Mouse (Mus musculus) forebrain, embryonic 16.5 days (tissue): ENCODE results near the gene Lgi4. TPM values are rescaled to one million over a fixed set of nuclear protein-coding genes. Genes with fewer than 3 reads are reported as not detected.

ENCODE experiments used
- ATAC-seq: fragments of 200-750 bp; cut with Nextera tagmentation; 2 replicates; pipeline ENCODE4 v1.8.0; 2017; ENCODE audit warnings: mild to moderate bottlenecking, moderate library complexity
- H3K27ac ChIP-seq: fragments of 300-500 bp; sonication (generic); 2 replicates; pipeline ENCODE4 v1.5.1; 2014; ENCODE audit warnings: low read length, control low read depth
- H3K27me3 ChIP-seq: fragments of 300-500 bp; sonication (generic); replicated peaks from 2 replicates; pipeline ENCODE4 v1.6.1; 2014; ENCODE audit warnings: low read length; ENCODE audit not compliant: control insufficient read depth, insufficient read depth
- H3K36me3 ChIP-seq: fragments of 300-500 bp; sonication (generic); 2 replicates; pipeline ENCODE4 v1.6.1; 2014; ENCODE audit not compliant: control insufficient read depth, insufficient read depth
- H3K4me1 ChIP-seq: fragments of 300-500 bp; sonication (generic); replicated peaks from 2 replicates; pipeline ENCODE4 v1.6.1; 2014; ENCODE audit warnings: low read length; ENCODE audit not compliant: control insufficient read depth, insufficient read depth
- H3K4me2 ChIP-seq: fragments of 300-500 bp; sonication (generic); 2 replicates; pipeline ENCODE4 v1.6.1; 2014; ENCODE audit warnings: mild to moderate bottlenecking, low read length, control low read depth
- H3K4me3 ChIP-seq: fragments of 300-500 bp; sonication (generic); replicated peaks from 2 replicates; pipeline ENCODE4 v1.5.1; 2014; ENCODE audit warnings: mild to moderate bottlenecking, low read length, control low read depth
- H3K9ac ChIP-seq: fragments of 300-500 bp; sonication (generic); replicated peaks from 2 replicates; pipeline ENCODE4 v1.6.1; 2014; ENCODE audit warnings: low read depth, low read length, control low read depth
- H3K9me3 ChIP-seq: fragments of 300-500 bp; sonication (generic); 2 replicates; pipeline ENCODE4 v1.6.1; 2016; ENCODE audit warnings: low read length; ENCODE audit not compliant: control insufficient read depth
- WGBS: fragments of 180-500 bp; shearing (Covaris S2); extraction: QIAGEN DNeasy Blood & Tissue Kit; methylation state at CpG from one replicate; pipeline ENCODE4 v1.1.7; 2014; 5-methylcytosine and 5-hydroxymethylcytosine counted together
- polyA plus RNA-seq: library from polyadenylated mRNA; unstranded; fragments of >200 nt; fragmentation: Nextera tagmentation; extraction: Ambion mirVana; gene quantifications from 2 replicates; pipeline ENCODE4 v1.2.1, GENCODE M21; 2015

Lgi4 gene
- polyA plus RNA-seq, 1 experiment from 2014 or later = 0.20 TPM

DNA sequence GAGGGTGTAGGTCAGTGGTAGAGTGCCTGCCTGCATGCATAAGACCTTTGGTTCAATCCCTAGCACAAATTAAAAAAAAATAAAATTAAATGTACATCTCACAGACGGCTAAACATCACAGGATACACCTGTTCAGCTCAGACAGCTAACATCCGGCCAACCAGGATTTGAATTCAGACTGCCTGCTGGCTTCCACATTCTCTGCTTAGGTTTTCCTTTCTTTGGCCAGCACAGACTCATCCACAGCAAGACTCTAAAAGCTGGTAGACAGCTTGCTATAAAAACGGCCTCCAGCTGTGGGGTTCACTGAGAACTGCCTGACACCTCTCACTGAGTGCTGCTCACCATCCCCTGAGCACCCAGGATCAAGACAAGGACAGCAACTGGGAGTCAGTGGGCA, 47.0 kb downstream of the Lgi4 start:
- no peaks in the 10 kb centered on the region for H3K4me1 ChIP-seq
- no peaks in the 10 kb centered on the region for H3K36me3 ChIP-seq
- WGBS = 58% methylated on average over 3 of the region's 3 CpGs
- no peak overlapping the region for H3K27ac ChIP-seq
- ATAC-seq = no peak
- H3K4me2 ChIP-seq = no peak overlapping the region
- no peak overlapping the region for H3K4me3 ChIP-seq
- no peaks in the 10 kb centered on the region for H3K27me3 ChIP-seq
- no peak overlapping the region for H3K9ac ChIP-seq
- no peaks in the 10 kb centered on the region for H3K9me3 ChIP-seq

GRCm38 (mm10) chr7:31107781-31108180, 48.6 kb downstream of the Lgi4 start:
- Histone ChIP-seq H3K27ac (no peak overlapping the region), H3K9me3 (no peaks in the 10 kb centered on the region), H3K36me3 (no peaks in the 10 kb centered on the region), H3K4me1 (no peaks in the 10 kb centered on the region), H3K9ac (no peak overlapping the region), H3K4me2 (no peak overlapping the region), H3K27me3 (no peaks in the 10 kb centered on the region), H3K4me3 (no peak overlapping the region)
- WGBS = 87% methylated on average over 11 of the region's 11 CpGs
- no peak for ATAC-seq

GRCm38 (mm10) chr7:31109091-31109490, 49.9 kb downstream of the Lgi4 start:
- H3K9ac ChIP-seq = no peak overlapping the region
- no peaks in the 10 kb centered on the region for H3K9me3 ChIP-seq
- 21% methylated on average over 7 of the region's 7 CpGs for WGBS
- no peaks in the 10 kb centered on the region for H3K27me3 ChIP-seq
- H3K36me3 ChIP-seq = no peaks in the 10 kb centered on the region
- no peak overlapping the region for H3K4me2 ChIP-seq
- ATAC-seq = no peak
- no peak overlapping the region for H3K4me3 ChIP-seq
- H3K4me1 ChIP-seq = no peaks in the 10 kb centered on the region
- H3K27ac ChIP-seq = no peak overlapping the region

DNA sequence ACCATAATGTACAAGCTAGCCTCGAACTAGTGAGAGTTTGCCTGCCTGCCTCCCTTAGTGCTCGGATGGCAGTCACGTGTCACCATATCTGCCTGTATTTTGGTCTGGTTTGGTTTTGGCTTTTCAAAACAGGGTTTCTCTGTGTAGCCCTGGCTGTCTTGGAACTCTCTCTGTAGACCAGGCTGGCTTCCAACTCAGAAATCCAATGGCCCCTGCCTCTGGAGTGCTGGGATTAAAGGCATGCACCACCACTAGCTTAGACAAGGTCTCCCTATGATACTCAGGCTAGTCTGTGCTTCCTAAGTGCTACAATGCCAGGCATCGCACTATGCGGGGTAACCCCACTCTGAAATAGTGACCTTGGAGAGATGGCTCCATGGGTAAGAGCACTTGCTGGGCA, 50.7 kb downstream of the Lgi4 start:
- Histone ChIP-seq H3K9ac (no peak overlapping the region), H3K4me2 (no peak overlapping the region), H3K4me3 (no peak overlapping the region), H3K4me1 (no peaks in the 10 kb centered on the region), H3K36me3 (no peaks in the 10 kb centered on the region), H3K9me3 (no peaks in the 10 kb centered on the region), H3K27me3 (no peaks in the 10 kb centered on the region), H3K27ac (no peak overlapping the region)
- WGBS = 85% methylated on average over 5 of the region's 5 CpGs
- ATAC-seq = no peak

GRCm38 (mm10) chr7:31110861-31111385, 51.8 kb downstream of the Lgi4 start:
- Histone ChIP-seq H3K4me1 (no peaks in the 10 kb centered on the region), H3K27me3 (no peaks in the 10 kb centered on the region), H3K4me3 (no peak overlapping the region), H3K36me3 (no peaks in the 10 kb centered on the region), H3K9ac (no peak overlapping the region), H3K9me3 (no peaks in the 10 kb centered on the region), H3K27ac (no peak overlapping the region), H3K4me2 (no peak overlapping the region)
- WGBS = 84% methylated on average over 15 of the region's 15 CpGs
- ATAC-seq = no peak

DNA sequence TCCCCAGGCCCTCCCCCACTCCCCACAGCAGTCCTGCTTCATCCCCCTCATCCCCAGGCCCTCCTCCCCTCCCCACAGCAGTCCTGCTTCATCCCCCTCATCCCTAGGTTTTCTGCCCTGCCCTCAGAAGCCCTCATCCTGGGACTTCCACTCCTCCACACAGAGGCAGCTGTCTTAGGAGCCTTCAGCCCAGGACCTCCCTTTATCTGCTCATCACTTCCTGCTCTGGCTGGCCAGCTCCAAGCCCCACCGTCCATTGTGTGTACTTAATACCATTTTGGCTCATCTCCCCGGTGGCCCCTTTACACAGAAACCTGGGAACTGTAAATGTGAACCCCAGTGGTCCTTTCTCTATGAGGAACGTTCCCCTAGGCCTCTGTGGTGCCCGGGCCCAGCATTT, 52.9 kb downstream of the Lgi4 start:
- Histone ChIP-seq H3K4me3 (no peak overlapping the region), H3K27ac (no peak overlapping the region), H3K27me3 (no peaks in the 10 kb centered on the region), H3K36me3 (no peaks in the 10 kb centered on the region), H3K4me1 (no peaks in the 10 kb centered on the region), H3K4me2 (no peak overlapping the region), H3K9ac (no peak overlapping the region), H3K9me3 (no peaks in the 10 kb centered on the region)
- ATAC-seq = no peak
- WGBS = 22% methylated on average over 4 of the region's 4 CpGs

DNA sequence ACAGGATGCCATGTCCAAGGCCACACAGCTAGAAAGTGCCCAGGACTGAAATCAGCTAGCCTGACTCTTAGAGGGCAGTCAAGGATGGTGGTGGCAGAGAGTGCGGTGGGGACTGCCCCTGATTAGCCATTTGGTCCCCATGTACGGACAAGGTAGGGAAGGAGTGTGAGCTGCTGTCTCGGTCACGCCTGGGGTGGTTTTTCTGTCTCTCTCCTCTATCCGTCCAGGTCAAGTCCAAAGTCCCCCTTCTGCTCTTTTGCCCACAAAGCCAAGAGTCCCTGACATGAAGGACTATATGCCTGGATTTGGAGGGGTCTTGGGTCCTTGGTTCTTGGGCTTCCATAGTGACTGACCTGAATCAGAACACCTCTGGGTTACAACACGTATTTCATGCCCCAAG, 54.7 kb downstream of the Lgi4 start:
- Histone ChIP-seq H3K27ac (no peak overlapping the region), H3K4me3 (no peak overlapping the region), H3K36me3 (no peaks in the 10 kb centered on the region), H3K4me1 (no peaks in the 10 kb centered on the region), H3K27me3 (no peaks in the 10 kb centered on the region), H3K9ac (no peak overlapping the region), H3K4me2 (no peak overlapping the region), H3K9me3 (no peaks in the 10 kb centered on the region)
- 82% methylated on average over 6 of the region's 6 CpGs for WGBS
- ATAC-seq = no peak

- H3K9ac ChIP-seq = no peak overlapping the region
- ATAC-seq = no peak
- H3K4me2 ChIP-seq = no peak overlapping the region
- H3K36me3 ChIP-seq = no peaks in the 10 kb centered on the region
- no peaks in the 10 kb centered on the region for H3K27me3 ChIP-seq
- 52% methylated on average over 10 of the region's 10 CpGs for WGBS
- H3K4me1 ChIP-seq = no peaks in the 10 kb centered on the region
- H3K27ac ChIP-seq = no peak overlapping the region
- H3K4me3 ChIP-seq = no peak overlapping the region
- H3K9me3 ChIP-seq = no peaks in the 10 kb centered on the region
These were observed 55.5 kb downstream of the Lgi4 start for GRCm38 (mm10) chr7:31114646-31115045.

DNA sequence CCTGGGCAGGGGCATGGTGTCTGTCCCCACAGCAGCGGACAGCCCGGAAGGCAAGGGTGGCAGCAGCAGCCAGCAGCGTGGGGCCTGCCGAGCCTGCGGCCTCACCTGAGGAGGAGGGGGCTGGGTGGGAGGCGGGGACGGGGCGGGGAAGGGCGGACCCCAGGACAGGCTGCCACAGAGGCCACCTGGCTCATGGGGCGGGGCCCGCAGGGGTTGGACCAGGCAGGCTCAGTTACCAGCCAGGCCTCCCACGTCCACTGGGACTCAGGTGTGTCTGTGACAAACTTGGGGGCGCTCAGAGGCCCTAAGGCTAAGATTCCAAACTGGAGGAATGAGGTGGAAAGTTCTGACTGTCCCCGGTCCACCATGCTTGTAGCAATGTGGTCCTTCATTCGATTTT, 56.0 kb downstream of the Lgi4 start, which contains the start of gene Hpn:
Hpn (minus strand) TSS at position 109 of the 400 bp plus-strand sequence.
- H3K9ac ChIP-seq = no peak within 1 kb of the TSS
- no peaks in the 10 kb centered on the region for H3K27me3 ChIP-seq
- no peak for ATAC-seq
- H3K4me1 ChIP-seq = no peaks in the 10 kb centered on the region
- H3K27ac ChIP-seq = no peak within 1 kb of the TSS
- H3K4me2 ChIP-seq = no peak within 1 kb of the TSS
- 19% methylated on average over 12 of the region's 15 CpGs for WGBS
- H3K36me3 ChIP-seq = no peaks in the 10 kb centered on the region
- H3K9me3 ChIP-seq = no peaks in the 10 kb centered on the region
- H3K4me3 ChIP-seq = no peak within 1 kb of the TSS

DNA sequence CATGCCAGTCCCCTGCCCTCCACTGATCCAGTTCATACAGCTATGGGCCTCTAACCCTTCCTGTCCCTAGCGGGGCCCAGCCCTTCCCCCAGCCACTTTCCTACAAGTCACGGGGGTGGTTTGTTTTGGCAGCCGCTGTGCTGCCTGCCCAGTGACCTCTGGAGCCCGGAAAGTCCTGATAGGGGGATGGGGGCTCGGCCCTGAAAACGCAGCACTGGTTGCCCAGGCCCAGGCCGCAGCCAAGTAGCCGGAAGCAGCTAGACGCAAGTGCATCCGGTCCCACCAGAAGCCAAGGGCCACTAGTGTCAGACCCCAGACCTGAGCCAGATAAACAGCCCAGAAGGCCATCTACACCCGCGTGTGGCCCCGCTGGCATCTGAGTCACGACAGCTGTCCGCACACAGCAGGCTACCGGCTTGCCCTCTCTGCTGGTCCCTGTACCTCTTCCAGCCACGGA, 56.5 kb downstream of the Lgi4 start:
- Histone ChIP-seq H3K27me3 (no peaks in the 10 kb centered on the region), H3K4me3 (no peak overlapping the region), H3K9me3 (no peaks in the 10 kb centered on the region), H3K27ac (no peak overlapping the region), H3K4me2 (no peak overlapping the region), H3K36me3 (no peaks in the 10 kb centered on the region), H3K4me1 (no peaks in the 10 kb centered on the region), H3K9ac (no peak overlapping the region)
- no peak for ATAC-seq
- WGBS = 41% methylated on average over 17 of the region's 17 CpGs
